Mouse (Mus musculus) neutrophil, adult 5-6 weeks (primary cell): Measurements from ENCODE around the gene Nsl1. TPM values are rescaled to one million over a fixed set of nuclear protein-coding genes. Genes with fewer than 3 reads are reported as not detected.

Experiments
- ATAC-seq: fragments of 151-379, 151-347 bp; 2 replicates; pipeline ENCODE4 v1.8.0; 2017; ENCODE audit warnings: mild to moderate bottlenecking, moderate TSS enrichment; ENCODE audit not compliant: insufficient number of reproducible peaks, poor library complexity, low FRiP score, severe bottlenecking; ENCODE audit errors: extremely low read depth
- total RNA-seq: library from RNA; stranded (forward); fragments of 200-1000 nt; gene quantifications from 2 replicates; pipeline ENCODE4 v1.2.3, GENCODE M21; 2017

Gene Nsl1
- total RNA-seq, 1 experiment from 2014 or later: 0.93 TPM

- ATAC-seq: no peak
Observed at GRCm38 (mm10) chr1:191046231-191046824, 16.5 kb upstream of the Nsl1 start.

- ATAC-seq: no peak
Observed at GRCm38 (mm10) chr1:191053555-191053954, 9.3 kb upstream of the Nsl1 start.

- no peak for ATAC-seq
Observed at GRCm38 (mm10) chr1:191054870-191055532, 7.8 kb upstream of the Nsl1 start.

- no peak for ATAC-seq
Observed at GRCm38 (mm10) chr1:191055533-191055873, 7.3 kb upstream of the Nsl1 start.

- ATAC-seq: no peak
Observed at GRCm38 (mm10) chr1:191057461-191057860, 5.4 kb upstream of the Nsl1 start.

- ATAC-seq: no peak
Observed at GRCm38 (mm10) chr1:191062241-191062780, 501 bp upstream of the Nsl1 start.

GRCm38 (mm10) chr1:191063700-191064099 lies 888 bp downstream of the Nsl1 start:
- ATAC-seq: no peak

- ATAC-seq: no peak
Observed at GRCm38 (mm10) chr1:191064535-191064934, 1.7 kb downstream of the Nsl1 start.

- no peak for ATAC-seq
Observed at GRCm38 (mm10) chr1:191065188-191065587, 2.4 kb downstream of the Nsl1 start.

GRCm38 (mm10) chr1:191068377-191068776 lies 5.6 kb downstream of the Nsl1 start:
- no peak for ATAC-seq

- no peak for ATAC-seq
Observed at GRCm38 (mm10) chr1:191070259-191070658, 7.4 kb downstream of the Nsl1 start.

GRCm38 (mm10) chr1:191071613-191072012 lies 8.8 kb downstream of the Nsl1 start:
- ATAC-seq: no peak

GRCm38 (mm10) chr1:191072329-191072913 lies 9.6 kb downstream of the Nsl1 start:
- ATAC-seq: no peak

- peak; percentile 76 for ATAC-seq
Observed at GRCm38 (mm10) chr1:191073001-191073400, 10.2 kb downstream of the Nsl1 start.

- ATAC-seq: no peak
Observed at GRCm38 (mm10) chr1:191073486-191073885, 10.7 kb downstream of the Nsl1 start.

- no peak for ATAC-seq
Observed at GRCm38 (mm10) chr1:191075199-191075883, 12.5 kb downstream of the Nsl1 start.

GRCm38 (mm10) chr1:191083230-191083629 lies 20.4 kb downstream of the Nsl1 start:
- no peak for ATAC-seq

GRCm38 (mm10) chr1:191084951-191085559 lies 22.2 kb downstream of the Nsl1 start:
- peak; percentile 51; the same call in 1 of the 2 replicates for ATAC-seq

GRCm38 (mm10) chr1:191085597-191085996 lies 22.8 kb downstream of the Nsl1 start:
- ATAC-seq: peak; percentile 80
